In genomic region chr3:51157291-51157650, GRCm38 (mm10) we compare ENCODE assay signal across 10 mouse cellular contexts.
DNase-seq lines count a peak whose midpoint lies in the region; ATAC-seq and TF ChIP-seq lines count a peak whose summit lies in the region.
"Had no signal": no experiment of that assay in that cellular context is flagged by ENCODE, and none has a peak within 500 bp of the region (broad histone marks: within the 10 kb centered on the region; RNA-seq: fewer than 3 reads in every experiment).

No protein-coding gene starts in this region.

- H3K4me2 ChIP-seq in forebrain, embryonic 11.5 days (ENCODE audit: low read depth, low read length, severe bottlenecking), result no peak overlapping the region
- H3K4me2 ChIP-seq in lung, embryonic 15.5 days, result peak overlapping the region; percentile 16
- no peak overlapping the region for H3K4me2 ChIP-seq in lung, postnatal 0 days (replicated peaks; ENCODE audit: low read depth, low read length)
- peak overlapping the region; percentile 30 for H3K4me2 ChIP-seq in intestine, postnatal 0 days (replicated peaks; ENCODE audit: low read depth)
- H3K4me2 ChIP-seq in neural tube, embryonic 13.5 days, result peak overlapping the region; percentile 13; the same call in 1 of the 2 replicates

- no peak overlapping the region for H3K4me3 ChIP-seq in forebrain, embryonic 10.5 days
- H3K4me3 ChIP-seq in forebrain, embryonic 11.5 days (ENCODE audit: low read depth, low read length), result no peak overlapping the region
- H3K4me3 ChIP-seq in lung, embryonic 15.5 days, result no peak overlapping the region
- H3K4me3 ChIP-seq in lung, postnatal 0 days (ENCODE audit: low read depth, low read length), result no peak overlapping the region
- H3K4me3 ChIP-seq in intestine, postnatal 0 days (ENCODE audit: low read depth, low read length), result no peak overlapping the region
- H3K4me3 ChIP-seq in neural tube, embryonic 13.5 days, result no peak overlapping the region

- ATAC-seq in forebrain, embryonic 11.5 days (replicated peaks; ENCODE audit: low FRiP score), result no peak
- no peak for ATAC-seq in lung, embryonic 15.5 days (ENCODE audit: borderline replicate concordance, extremely low read depth, low FRiP score, low TSS enrichment)
- no peak for ATAC-seq in lung, postnatal 0 days
- ATAC-seq in intestine, postnatal 0 days, result no peak
- ATAC-seq in neural tube, embryonic 13.5 days (ENCODE audit: low read depth), result peak; percentile 60; the same call in 1 of the 2 replicates
- ATAC-seq: inflammation-experienced regulatory T-cells, adult 6 months had no signal

- H3K9me3 ChIP-seq in forebrain, embryonic 10.5 days, result no peaks in the 10 kb centered on the region
- H3K9me3 ChIP-seq in forebrain, embryonic 11.5 days (ENCODE audit: control insufficient read depth, low read length), result no peaks in the 10 kb centered on the region
- no peaks in the 10 kb centered on the region for H3K9me3 ChIP-seq in lung, embryonic 15.5 days
- no peaks in the 10 kb centered on the region for H3K9me3 ChIP-seq in lung, postnatal 0 days (ENCODE audit: low read length)
- no peaks in the 10 kb centered on the region for H3K9me3 ChIP-seq in intestine, postnatal 0 days (ENCODE audit: control insufficient read depth)
- no peaks in the 10 kb centered on the region for H3K9me3 ChIP-seq in neural tube, embryonic 13.5 days

- H3K4me1 ChIP-seq in forebrain, embryonic 10.5 days, result peaks cover 28% of the 10 kb centered on the region
- H3K4me1 ChIP-seq in forebrain, embryonic 11.5 days (replicated peaks; ENCODE audit: control insufficient read depth, insufficient read depth, low read length), result peaks cover 4% of the 10 kb centered on the region; the same call in 1 of the 2 replicates
- peaks cover 19% of the 10 kb centered on the region for H3K4me1 ChIP-seq in lung, embryonic 15.5 days
- 0 out of 2 replicates have a peak, but pooled peaks cover 3% of the 10 kb centered on the region for H3K4me1 ChIP-seq in lung, postnatal 0 days (ENCODE audit: insufficient read depth, low read depth, low read length)
- no peaks in the 10 kb centered on the region; the same call in 1 of the 2 replicates for H3K4me1 ChIP-seq in intestine, postnatal 0 days (replicated peaks; ENCODE audit: control insufficient read depth, insufficient read depth, low read length)
- peaks cover 26% of the 10 kb centered on the region for H3K4me1 ChIP-seq in neural tube, embryonic 13.5 days (replicated peaks)

- H3K27ac ChIP-seq in forebrain, embryonic 10.5 days, result 0 out of 2 replicates have a peak overlapping the region, but pooled peaks have one; percentile 25
- no peak overlapping the region for H3K27ac ChIP-seq in forebrain, embryonic 11.5 days (ENCODE audit: low read depth, low read length)
- no peak overlapping the region for H3K27ac ChIP-seq in lung, embryonic 15.5 days
- no peak overlapping the region for H3K27ac ChIP-seq in lung, postnatal 0 days (ENCODE audit: low read length)
- H3K27ac ChIP-seq in intestine, postnatal 0 days (ENCODE audit: low read depth, low read length), result no peak overlapping the region
- peak overlapping the region; percentile 77 for H3K27ac ChIP-seq in neural tube, embryonic 13.5 days (replicated peaks)
- H3K27ac ChIP-seq: macrophage had no signal

- H3K27me3 ChIP-seq in forebrain, embryonic 10.5 days (ENCODE audit: poor library complexity, severe bottlenecking), result no peaks in the 10 kb centered on the region
- no peaks in the 10 kb centered on the region for H3K27me3 ChIP-seq in forebrain, embryonic 11.5 days (ENCODE audit: control insufficient read depth, insufficient read depth, low read length)
- no peaks in the 10 kb centered on the region for H3K27me3 ChIP-seq in lung, embryonic 15.5 days
- no peaks in the 10 kb centered on the region for H3K27me3 ChIP-seq in lung, postnatal 0 days (replicated peaks; ENCODE audit: insufficient read depth, low read length)
- no peaks in the 10 kb centered on the region for H3K27me3 ChIP-seq in intestine, postnatal 0 days (replicated peaks; ENCODE audit: control insufficient read depth, insufficient read depth, low read length)
- no peaks in the 10 kb centered on the region for H3K27me3 ChIP-seq in neural tube, embryonic 13.5 days

- DNase-seq in forebrain, embryonic 10.5 days (ENCODE audit: extremely low spot score, low spot score), result no peak
- no peak for DNase-seq in forebrain, embryonic 11.5 days (ENCODE audit: low spot score)
- no peak for DNase-seq in lung, postnatal 0 days (ENCODE audit: low spot score)
- no peak for DNase-seq in thymus, postnatal 10 days (ENCODE audit: low spot score in 2 of 2)
- DNase-seq in left cerebral cortex, adult 8-10 months (ENCODE audit: low spot score in 2 of 2), result no peak

- TF ChIP-seq CTCF in lung, postnatal 0 days (IDR thresholded peaks at IDR 0.05), result no peak
- TF ChIP-seq CTCF in intestine, postnatal 0 days (IDR thresholded peaks at IDR 0.05; ENCODE audit: low read depth), result no peak

- H3K36me3 ChIP-seq in forebrain, embryonic 10.5 days (replicated peaks), result no peaks in the 10 kb centered on the region
- no peaks in the 10 kb centered on the region for H3K36me3 ChIP-seq in forebrain, embryonic 11.5 days (ENCODE audit: control insufficient read depth, insufficient read depth, low read length)
- H3K36me3 ChIP-seq in lung, embryonic 15.5 days, result no peaks in the 10 kb centered on the region
- no peaks in the 10 kb centered on the region for H3K36me3 ChIP-seq in lung, postnatal 0 days (ENCODE audit: insufficient read depth, low read length)
- no peaks in the 10 kb centered on the region for H3K36me3 ChIP-seq in intestine, postnatal 0 days (ENCODE audit: control insufficient read depth, insufficient read depth)
- no peaks in the 10 kb centered on the region for H3K36me3 ChIP-seq in neural tube, embryonic 13.5 days

- no peak overlapping the region for H3K9ac ChIP-seq in forebrain, embryonic 11.5 days (ENCODE audit: low read length)
- H3K9ac ChIP-seq in lung, embryonic 15.5 days, result no peak overlapping the region
- no peak overlapping the region for H3K9ac ChIP-seq in lung, postnatal 0 days (replicated peaks; ENCODE audit: low read depth)
- H3K9ac ChIP-seq in intestine, postnatal 0 days (ENCODE audit: low read depth, low read length), result no peak overlapping the region
- no peak overlapping the region for H3K9ac ChIP-seq in neural tube, embryonic 13.5 days

- WGBS in forebrain, embryonic 10.5 days, result 40% methylated on average over 4 of the region's 4 CpGs
- WGBS in forebrain, embryonic 11.5 days, result 35% methylated on average over 4 of the region's 4 CpGs
- 12% methylated on average over 4 of the region's 4 CpGs for WGBS in lung, embryonic 15.5 days
- 10% methylated on average over 4 of the region's 4 CpGs for WGBS in lung, postnatal 0 days
- WGBS in intestine, postnatal 0 days, result 21% methylated on average over 4 of the region's 4 CpGs
- WGBS in neural tube, embryonic 13.5 days, result 10% methylated on average over 4 of the region's 4 CpGs

- TF ChIP-seq EP300 in lung, postnatal 0 days (IDR thresholded peaks at IDR 0.05), result no peak

Comparison
In these comparisons a context has a peak if more than half of its experiments do, and no peak if none do; other contexts are left out.
1. H3K27ac ChIP-seq: peak in forebrain, embryonic 10.5 days (single experiment) and neural tube, embryonic 13.5 days (single experiment); none in forebrain, embryonic 11.5 days (single experiment), lung, embryonic 15.5 days (single experiment), lung, postnatal 0 days (single experiment) and intestine, postnatal 0 days (single experiment).
2. H3K4me2 ChIP-seq: peak in lung, embryonic 15.5 days (single experiment), intestine, postnatal 0 days (single experiment) and neural tube, embryonic 13.5 days (single experiment); none in forebrain, embryonic 11.5 days (single experiment) and lung, postnatal 0 days (single experiment).